Mouse (Mus musculus) olfactory bulb, adult 2 months (tissue): ENCODE measurements around the gene Nxpe3.

Source experiments
- CTCF ChIP-seq: fragments of 200-500 bp; IDR thresholded peaks from 2 replicates; pipeline ENCODE4 v1.5.1; 2012; ENCODE audit warnings: low read depth, mild to moderate bottlenecking, low read length, moderate library complexity; ENCODE audit not compliant: insufficient read depth
- POLR2A ChIP-seq: fragments of 200-500 bp; IDR thresholded peaks from 2 replicates; pipeline ENCODE4 v1.6.1; 2012; ENCODE audit warnings: mild to moderate bottlenecking, low read depth, low read length, moderate library complexity; ENCODE audit not compliant: insufficient read depth

- TF ChIP-seq CTCF (no peak), POLR2A (no peak)
Observed at GRCm38 (mm10) chr16:55832617-55833016, 62.5 kb downstream of the Nxpe3 start.
